Mouse (Mus musculus): Measurements from ENCODE around the gene Atxn2. TPM values are rescaled to one million over a fixed set of nuclear protein-coding genes. Genes with fewer than 3 reads are reported as not detected.

Atxn2 gene
- polyA plus RNA-seq, 1 experiment from 2014 or later, result 68.6 TPM

DNA sequence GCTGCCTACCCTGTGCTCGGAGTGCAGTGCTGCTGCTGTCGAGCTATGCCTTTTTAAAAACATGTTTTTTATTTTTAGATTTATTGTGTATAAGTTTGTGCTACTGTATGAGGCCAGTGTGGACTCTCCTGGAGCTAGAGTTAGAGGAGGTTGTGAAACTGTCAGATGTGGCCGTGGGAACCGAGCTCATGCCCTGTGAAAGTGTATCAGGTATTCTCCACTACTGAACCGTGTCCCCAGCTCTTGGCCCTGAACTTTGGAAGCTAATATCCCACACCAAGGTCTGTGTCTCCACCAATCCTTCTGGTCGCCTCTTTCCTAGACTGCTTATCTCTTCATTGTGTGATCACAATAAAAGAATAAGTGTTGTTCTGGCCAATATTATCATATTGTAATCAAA, 51.8 kb downstream of the Atxn2 start:
- no peaks in the 10 kb centered on the region for H3K9me3 ChIP-seq (ENCODE audit: control insufficient read depth, low read length)
- H3K27me3 ChIP-seq (replicated peaks; ENCODE audit: control insufficient read depth, insufficient read depth, low read length), result no peaks in the 10 kb centered on the region
- H3K4me3 ChIP-seq (ENCODE audit: low read depth, low read length), result no peak overlapping the region
- H3K27ac ChIP-seq (replicated peaks; ENCODE audit: low read depth, low read length), result no peak overlapping the region
- H3K4me1 ChIP-seq (ENCODE audit: control insufficient read depth, insufficient read depth, low read length), result no peaks in the 10 kb centered on the region
- no peak overlapping the region for H3K9ac ChIP-seq (ENCODE audit: low read depth, low read length)
- no peak overlapping the region for H3K4me2 ChIP-seq (ENCODE audit: low read depth, low read length)
- WGBS, result 93% methylated on average over 6 of the region's 6 CpGs
- no peak for ATAC-seq (ENCODE audit: low read depth)
- no peak for DNase-seq (ENCODE audit: low spot score)
- H3K36me3 ChIP-seq (ENCODE audit: control insufficient read depth, insufficient read depth, low read length), result peaks cover 37% of the 10 kb centered on the region

DNA sequence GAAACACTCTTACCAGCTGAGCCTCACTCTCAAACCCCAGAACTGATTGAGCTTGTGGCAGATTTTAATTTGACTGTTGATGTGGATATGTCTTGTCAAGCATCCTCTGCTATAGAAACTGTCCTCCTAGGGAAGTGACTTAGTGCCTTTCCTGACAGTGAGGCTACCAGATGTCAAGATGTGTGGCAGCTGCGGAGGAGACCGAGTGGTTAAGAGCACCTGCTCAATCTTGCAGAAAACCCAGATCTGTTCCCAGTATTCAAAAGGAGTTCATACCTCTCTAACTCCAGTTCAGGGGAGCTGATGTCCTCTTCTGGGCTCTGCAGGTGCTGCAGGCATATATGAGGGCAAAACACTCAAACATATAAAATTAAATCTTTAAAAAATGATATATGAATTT, 53.9 kb downstream of the Atxn2 start:
- WGBS, result 85% methylated on average over 2 of the region's 2 CpGs
- peaks cover 24% of the 10 kb centered on the region for H3K36me3 ChIP-seq (ENCODE audit: control insufficient read depth, insufficient read depth, low read length)
- H3K4me3 ChIP-seq (ENCODE audit: low read depth, low read length), result no peak overlapping the region
- no peak for DNase-seq (ENCODE audit: low spot score)
- no peak for ATAC-seq (ENCODE audit: low read depth)
- no peaks in the 10 kb centered on the region for H3K27me3 ChIP-seq (replicated peaks; ENCODE audit: control insufficient read depth, insufficient read depth, low read length)
- H3K27ac ChIP-seq (replicated peaks; ENCODE audit: low read depth, low read length), result no peak overlapping the region
- H3K9me3 ChIP-seq (ENCODE audit: control insufficient read depth, low read length), result no peaks in the 10 kb centered on the region
- no peak overlapping the region for H3K4me2 ChIP-seq (ENCODE audit: low read depth, low read length)
- H3K4me1 ChIP-seq (ENCODE audit: control insufficient read depth, insufficient read depth, low read length), result no peaks in the 10 kb centered on the region
- H3K9ac ChIP-seq (ENCODE audit: low read depth, low read length), result no peak overlapping the region

DNA sequence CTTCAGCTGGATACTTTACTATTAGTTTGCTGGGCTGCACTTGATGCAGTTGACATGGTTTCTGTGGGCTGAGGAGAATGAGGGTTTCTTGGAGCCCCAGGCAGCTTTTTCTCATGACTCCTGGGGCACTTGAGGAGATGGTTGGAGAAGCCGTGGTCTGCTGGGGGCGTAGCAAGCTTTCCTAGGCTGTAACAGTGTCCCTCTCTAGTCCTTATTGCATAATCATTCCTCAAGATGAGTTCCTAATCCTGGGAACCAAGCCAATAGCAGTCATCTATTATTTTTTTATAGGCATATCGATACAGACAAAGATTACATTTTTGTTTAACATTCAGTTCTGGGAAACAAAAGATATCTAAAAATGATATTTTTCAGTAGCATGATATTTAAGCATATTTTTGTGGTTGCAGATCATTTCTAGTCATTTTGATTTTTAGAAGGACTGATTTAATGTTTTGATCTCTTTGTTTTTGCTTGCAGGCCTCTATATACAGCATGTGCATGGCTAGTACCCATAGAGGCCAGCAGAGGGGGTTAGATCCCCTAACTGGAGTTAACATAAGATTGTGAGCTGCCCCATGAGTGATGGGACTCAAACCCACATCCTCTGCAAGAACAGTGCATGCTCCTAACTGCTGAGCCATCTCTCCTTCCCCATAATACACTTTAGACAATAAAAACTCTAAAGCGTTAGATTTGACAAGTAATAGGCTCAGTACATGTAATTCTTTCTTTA, 55.1 kb downstream of the Atxn2 start:
- H3K9me3 ChIP-seq (ENCODE audit: control insufficient read depth, low read length), result no peaks in the 10 kb centered on the region
- DNase-seq (ENCODE audit: low spot score) (no peak), ATAC-seq (ENCODE audit: low read depth) (no peak)
- H3K4me1 ChIP-seq (ENCODE audit: control insufficient read depth, insufficient read depth, low read length), result no peaks in the 10 kb centered on the region
- 91% methylated on average over 4 of the region's 4 CpGs for WGBS
- no peak overlapping the region for H3K27ac ChIP-seq (replicated peaks; ENCODE audit: low read depth, low read length)
- no peak overlapping the region for H3K4me2 ChIP-seq (ENCODE audit: low read depth, low read length)
- no peak overlapping the region for H3K4me3 ChIP-seq (ENCODE audit: low read depth, low read length)
- H3K27me3 ChIP-seq (replicated peaks; ENCODE audit: control insufficient read depth, insufficient read depth, low read length), result no peaks in the 10 kb centered on the region
- H3K36me3 ChIP-seq (ENCODE audit: control insufficient read depth, insufficient read depth, low read length), result peaks cover 23% of the 10 kb centered on the region
- H3K9ac ChIP-seq (ENCODE audit: low read depth, low read length), result no peak overlapping the region

DNA sequence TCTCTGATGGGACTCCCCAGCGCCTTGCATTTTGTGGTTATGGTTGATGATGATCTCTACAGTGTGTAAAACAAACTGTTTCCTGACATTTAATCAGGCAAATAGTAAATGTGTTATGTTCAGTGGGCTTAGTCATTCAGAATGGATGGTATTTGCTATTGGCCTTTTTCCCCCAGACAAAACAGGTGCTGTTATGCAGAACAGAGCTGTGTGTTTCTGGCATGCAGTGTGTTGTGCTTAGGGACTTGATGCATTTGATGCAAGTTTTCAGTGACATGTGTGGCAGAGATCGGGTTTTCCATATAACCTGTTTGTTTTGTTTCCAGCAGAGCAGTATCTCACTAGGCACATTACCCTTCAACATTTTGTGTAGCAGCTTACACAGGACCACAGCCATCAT, 56.4 kb downstream of the Atxn2 start:
- ATAC-seq (ENCODE audit: low read depth) (no peak), DNase-seq (ENCODE audit: low spot score) (no peak)
- Histone ChIP-seq H3K9me3 (ENCODE audit: control insufficient read depth, low read length) (no peaks in the 10 kb centered on the region), H3K4me3 (ENCODE audit: low read depth, low read length) (no peak overlapping the region), H3K4me2 (ENCODE audit: low read depth, low read length) (no peak overlapping the region), H3K9ac (ENCODE audit: low read depth, low read length) (no peak overlapping the region), H3K36me3 (ENCODE audit: control insufficient read depth, insufficient read depth, low read length) (peaks cover 28% of the 10 kb centered on the region), H3K4me1 (ENCODE audit: control insufficient read depth, insufficient read depth, low read length) (no peaks in the 10 kb centered on the region), H3K27ac (replicated peaks; ENCODE audit: low read depth, low read length) (no peak overlapping the region), H3K27me3 (replicated peaks; ENCODE audit: control insufficient read depth, insufficient read depth, low read length) (no peaks in the 10 kb centered on the region)
- 86% methylated on average over 2 of the region's 2 CpGs for WGBS

DNA sequence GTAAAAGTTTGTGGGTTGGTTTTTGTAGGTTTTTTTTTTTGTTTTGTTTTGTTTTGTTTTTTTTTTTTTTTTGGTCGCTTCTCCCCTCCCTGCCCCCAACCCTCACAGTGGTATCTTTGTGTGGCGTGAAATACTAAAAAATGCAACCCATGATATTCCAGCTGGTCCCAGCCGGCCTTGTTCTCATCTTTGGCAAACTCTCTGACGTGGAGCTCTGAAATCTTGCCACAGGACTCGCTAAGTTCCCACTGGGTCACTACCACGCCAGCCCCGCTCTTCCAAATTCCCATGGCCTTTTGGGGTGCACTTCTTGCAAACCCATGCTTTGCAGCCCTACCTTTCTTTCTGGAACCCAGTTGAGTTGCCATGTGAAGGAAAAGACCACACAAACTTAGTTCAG, 58.7 kb downstream of the Atxn2 start:
- H3K4me2 ChIP-seq (ENCODE audit: low read depth, low read length), result no peak overlapping the region
- no peaks in the 10 kb centered on the region for H3K27me3 ChIP-seq (replicated peaks; ENCODE audit: control insufficient read depth, insufficient read depth, low read length)
- no peaks in the 10 kb centered on the region for H3K9me3 ChIP-seq (ENCODE audit: control insufficient read depth, low read length)
- no peak overlapping the region for H3K9ac ChIP-seq (ENCODE audit: low read depth, low read length)
- ATAC-seq (ENCODE audit: low read depth), result no peak
- peaks cover 40% of the 10 kb centered on the region for H3K36me3 ChIP-seq (ENCODE audit: control insufficient read depth, insufficient read depth, low read length)
- 82% methylated on average over 7 of the region's 7 CpGs for WGBS
- H3K27ac ChIP-seq (replicated peaks; ENCODE audit: low read depth, low read length), result no peak overlapping the region
- no peaks in the 10 kb centered on the region for H3K4me1 ChIP-seq (ENCODE audit: control insufficient read depth, insufficient read depth, low read length)
- no peak overlapping the region for H3K4me3 ChIP-seq (ENCODE audit: low read depth, low read length)
- DNase-seq (ENCODE audit: low spot score), result no peak

DNA sequence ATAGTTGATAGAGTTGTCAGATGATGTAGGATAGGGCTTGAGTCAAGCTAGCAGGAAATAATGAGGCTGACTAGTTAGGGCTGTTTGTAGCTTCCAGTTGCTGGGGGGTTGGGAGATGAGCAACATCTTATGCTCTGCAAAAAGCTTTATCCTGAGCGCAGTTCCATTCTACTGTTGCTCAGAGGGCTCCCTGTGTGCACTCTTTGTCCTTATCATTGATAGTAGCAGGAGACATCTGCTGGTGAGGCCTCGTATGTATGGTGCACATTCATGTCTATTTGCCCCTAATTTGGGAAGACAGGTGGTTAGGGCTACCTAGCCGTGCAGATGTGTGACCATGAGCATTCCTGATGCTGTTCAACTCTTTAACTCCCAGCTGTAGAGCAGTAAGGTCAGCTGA, 60.5 kb downstream of the Atxn2 start:
- Histone ChIP-seq H3K4me3 (ENCODE audit: low read depth, low read length) (no peak overlapping the region), H3K27me3 (replicated peaks; ENCODE audit: control insufficient read depth, insufficient read depth, low read length) (no peaks in the 10 kb centered on the region), H3K4me2 (ENCODE audit: low read depth, low read length) (no peak overlapping the region), H3K4me1 (ENCODE audit: control insufficient read depth, insufficient read depth, low read length) (no peaks in the 10 kb centered on the region), H3K27ac (replicated peaks; ENCODE audit: low read depth, low read length) (no peak overlapping the region), H3K9ac (ENCODE audit: low read depth, low read length) (no peak overlapping the region), H3K36me3 (ENCODE audit: control insufficient read depth, insufficient read depth, low read length) (peaks cover 46% of the 10 kb centered on the region), H3K9me3 (ENCODE audit: control insufficient read depth, low read length) (no peaks in the 10 kb centered on the region)
- no peak for DNase-seq (ENCODE audit: low spot score)
- WGBS, result 92% methylated on average over 3 of the region's 3 CpGs
- ATAC-seq (ENCODE audit: low read depth), result no peak

DNA sequence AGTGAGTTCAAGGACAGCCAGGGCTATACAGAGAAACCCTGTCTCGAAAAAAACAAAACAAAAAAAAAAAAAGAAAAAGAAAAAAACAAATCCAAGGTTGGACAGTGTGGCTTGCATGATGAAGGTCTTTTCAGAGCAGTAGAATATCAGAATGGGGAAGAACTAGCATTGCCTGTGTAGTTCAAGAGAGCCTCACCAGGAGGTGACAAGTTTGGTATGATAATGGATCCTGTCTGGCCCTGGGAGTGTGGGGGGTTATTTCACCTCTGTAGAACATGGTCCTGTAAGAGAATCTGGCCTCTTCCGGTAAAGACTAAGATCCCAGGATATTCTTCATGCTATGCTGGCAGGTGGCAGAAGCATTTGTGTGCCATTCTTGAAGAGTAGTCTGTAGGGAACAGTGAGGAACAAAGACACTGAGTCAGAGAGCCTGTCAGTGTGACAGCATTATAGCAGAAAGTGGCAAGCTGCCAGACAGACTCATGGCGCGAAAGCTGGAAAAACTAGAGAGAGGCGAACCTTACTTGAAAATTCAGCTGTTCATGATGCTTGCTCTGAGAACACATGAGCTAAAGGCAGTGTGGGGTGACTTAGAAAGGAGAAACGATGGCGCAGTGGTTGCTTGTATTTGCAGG, 67.5 kb downstream of the Atxn2 start:
- Histone ChIP-seq H3K27ac (replicated peaks; ENCODE audit: low read depth, low read length) (no peak overlapping the region), H3K4me3 (ENCODE audit: low read depth, low read length) (no peak overlapping the region), H3K27me3 (replicated peaks; ENCODE audit: control insufficient read depth, insufficient read depth, low read length) (no peaks in the 10 kb centered on the region), H3K4me2 (ENCODE audit: low read depth, low read length) (no peak overlapping the region), H3K36me3 (ENCODE audit: control insufficient read depth, insufficient read depth, low read length) (peaks cover 84% of the 10 kb centered on the region), H3K4me1 (ENCODE audit: control insufficient read depth, insufficient read depth, low read length) (no peaks in the 10 kb centered on the region), H3K9ac (ENCODE audit: low read depth, low read length) (no peak overlapping the region), H3K9me3 (ENCODE audit: control insufficient read depth, low read length) (no peaks in the 10 kb centered on the region)
- DNase-seq (ENCODE audit: low spot score) (peak; percentile 66), ATAC-seq (ENCODE audit: low read depth) (peak; percentile 44; the same call in 1 of the 2 replicates)
- 74% methylated on average over 7 of the region's 7 CpGs for WGBS

DNA sequence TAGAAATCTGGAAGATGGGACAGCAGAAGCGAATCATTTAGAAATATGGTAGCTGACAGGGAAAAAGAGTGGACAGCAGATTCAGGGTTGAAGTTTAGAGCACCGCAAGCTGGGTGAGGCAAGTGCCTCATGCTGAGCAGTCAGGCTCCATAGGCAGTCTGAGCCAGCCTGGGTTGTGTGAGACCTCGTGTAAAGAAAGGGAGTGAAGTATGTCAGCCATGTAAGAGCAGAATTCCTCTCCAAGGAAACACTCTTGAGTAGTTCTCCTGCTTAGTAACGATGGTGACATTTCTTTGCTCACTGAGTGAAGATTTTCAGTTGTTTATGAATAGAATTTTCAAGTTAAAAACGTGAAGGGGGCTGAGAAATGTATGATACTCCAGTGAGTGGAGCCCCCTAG, 69.0 kb downstream of the Atxn2 start:
- H3K27ac ChIP-seq (replicated peaks; ENCODE audit: low read depth, low read length), result no peak overlapping the region
- H3K4me2 ChIP-seq (ENCODE audit: low read depth, low read length), result no peak overlapping the region
- no peaks in the 10 kb centered on the region for H3K27me3 ChIP-seq (replicated peaks; ENCODE audit: control insufficient read depth, insufficient read depth, low read length)
- H3K4me1 ChIP-seq (ENCODE audit: control insufficient read depth, insufficient read depth, low read length), result no peaks in the 10 kb centered on the region
- WGBS, result 89% methylated on average over 5 of the region's 5 CpGs
- H3K9ac ChIP-seq (ENCODE audit: low read depth, low read length), result no peak overlapping the region
- H3K36me3 ChIP-seq (ENCODE audit: control insufficient read depth, insufficient read depth, low read length), result peaks cover 85% of the 10 kb centered on the region
- H3K9me3 ChIP-seq (ENCODE audit: control insufficient read depth, low read length), result no peaks in the 10 kb centered on the region
- no peak for DNase-seq (ENCODE audit: low spot score)
- no peak overlapping the region for H3K4me3 ChIP-seq (ENCODE audit: low read depth, low read length)
- ATAC-seq (ENCODE audit: low read depth), result no peak

DNA sequence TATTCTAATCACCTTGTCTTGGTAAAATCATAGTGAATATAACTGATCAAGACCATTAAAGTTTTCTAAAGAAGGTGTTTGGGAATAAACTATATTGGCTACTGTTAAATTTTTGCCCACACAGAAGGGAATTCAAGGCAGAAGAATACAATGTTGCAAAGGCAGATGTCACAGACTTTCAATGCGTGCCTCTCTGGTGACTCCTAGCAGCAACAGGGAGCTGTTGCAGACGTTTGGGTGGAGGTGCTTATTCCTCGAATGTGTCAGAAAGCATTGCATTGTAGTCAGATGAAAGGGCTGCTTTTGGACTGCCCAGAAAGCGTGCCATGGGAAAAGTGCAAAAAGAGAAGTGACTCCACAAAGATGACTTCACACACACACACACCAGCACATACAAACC, 71.3 kb downstream of the Atxn2 start:
- ATAC-seq (ENCODE audit: low read depth) (no peak), DNase-seq (ENCODE audit: low spot score) (no peak)
- Histone ChIP-seq H3K4me3 (ENCODE audit: low read depth, low read length) (no peak overlapping the region), H3K9me3 (ENCODE audit: control insufficient read depth, low read length) (no peaks in the 10 kb centered on the region), H3K4me2 (ENCODE audit: low read depth, low read length) (no peak overlapping the region), H3K27ac (replicated peaks; ENCODE audit: low read depth, low read length) (no peak overlapping the region), H3K36me3 (ENCODE audit: control insufficient read depth, insufficient read depth, low read length) (peaks cover 91% of the 10 kb centered on the region), H3K9ac (ENCODE audit: low read depth, low read length) (no peak overlapping the region), H3K27me3 (replicated peaks; ENCODE audit: control insufficient read depth, insufficient read depth, low read length) (no peaks in the 10 kb centered on the region), H3K4me1 (ENCODE audit: control insufficient read depth, insufficient read depth, low read length) (no peaks in the 10 kb centered on the region)
- WGBS, result 63% methylated on average over 4 of the region's 4 CpGs

Data from embryonic facial prominence, embryonic 14.5 days (tissue).